Mouse (Mus musculus): ENCODE results near the gene Rom1.

- TF ChIP-seq EP300 (IDR thresholded peaks at IDR 0.05) (no peak), CTCF (IDR thresholded peaks at IDR 0.05) (no peak)
Measured at GRCm38 (mm10) chr19:8952241-8952640, 23.1 kb upstream of the Rom1 start.
